ENCODE assay signal across 11 mouse cellular contexts in the genomic region with DNA sequence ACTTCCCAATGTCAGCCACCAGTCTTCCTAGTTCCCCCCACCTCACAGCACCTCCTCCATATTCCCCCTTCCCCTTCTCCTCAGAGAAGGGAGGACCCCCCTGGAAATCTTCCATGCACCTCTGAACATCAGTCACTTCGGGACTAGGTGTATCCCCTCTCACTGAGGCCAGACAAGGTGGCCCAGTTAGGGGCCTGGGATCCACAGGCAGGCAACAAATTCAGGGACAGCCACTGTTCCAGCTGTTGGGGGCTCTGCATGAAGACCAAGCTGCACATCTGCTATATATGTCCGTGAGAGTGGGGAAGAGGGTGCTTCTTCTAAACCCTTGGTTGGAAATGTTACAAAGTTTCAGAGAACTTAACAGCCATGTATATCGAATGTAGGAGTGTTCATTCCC. TPM values are rescaled to one million over a fixed set of nuclear protein-coding genes. Genes with fewer than 3 reads are reported as not detected.
"Had no signal": no experiment of that assay in that cellular context is flagged by ENCODE, and none has a peak within 500 bp of the region (broad histone marks: within the 10 kb centered on the region; RNA-seq: fewer than 3 reads in every experiment).

No protein-coding gene starts in this region.

- H3K9ac ChIP-seq: kidney, embryonic 15.5 days; liver, embryonic 13.5 days had no signal

- H3K4me1 ChIP-seq: kidney, embryonic 15.5 days; liver, embryonic 13.5 days had no signal

- H3K27me3 ChIP-seq: kidney, embryonic 15.5 days; liver, embryonic 13.5 days had no signal

- H3K4me2 ChIP-seq: kidney, embryonic 15.5 days; liver, embryonic 13.5 days had no signal

- DNase-seq: kidney, postnatal 10 days; kidney, postnatal 36 days; layer of hippocampus, postnatal 36 days; liver, embryonic 13.5 days; midbrain, embryonic 14.5 days; thymus, adult 18-20 months; thymus, postnatal 36 days had no signal

- H3K36me3 ChIP-seq: kidney, embryonic 15.5 days; liver, embryonic 13.5 days had no signal

- H3K27ac ChIP-seq: kidney, embryonic 15.5 days; left cerebral cortex, adult 2 months; liver, embryonic 13.5 days; macrophage had no signal

- H3K4me3 ChIP-seq: kidney, embryonic 15.5 days; left cerebral cortex, adult 2 months; liver, embryonic 13.5 days had no signal

- H3K9me3 ChIP-seq: kidney, embryonic 15.5 days; liver, embryonic 13.5 days had no signal

RNA-seq across cellular contexts. Expression of gene Nckap5, which starts 28.2 kb away (rescaled TPM):
- total RNA-seq: megakaryocyte, adult 5-6 weeks had no signal
- polyA plus RNA-seq: macrophage had no signal
